Mouse (Mus musculus): ENCODE results near the gene Vangl2.

Vangl2 gene

DNA sequence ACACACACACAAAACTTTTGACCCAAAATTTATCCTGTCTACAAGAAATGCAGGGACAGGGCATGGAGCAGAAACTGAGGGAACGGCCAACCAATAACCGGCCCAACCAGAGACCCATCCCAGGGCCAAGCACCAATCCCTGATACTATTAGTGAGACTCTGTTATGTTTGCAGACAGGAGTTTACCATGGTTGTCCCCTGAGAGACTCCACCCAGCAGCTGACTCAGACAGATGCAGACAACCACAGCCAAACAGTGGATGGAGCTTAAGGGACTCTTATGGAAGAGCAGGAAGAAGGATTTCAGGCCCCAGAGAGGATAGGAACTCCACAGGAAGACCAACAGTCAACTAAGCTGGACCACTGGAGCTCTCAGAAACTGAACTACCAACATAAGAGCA, 1.7 kb upstream of the Vangl2 start:
- in situ Hi-C loops (cut with MboI, MseI), result no loop called here

DNA sequence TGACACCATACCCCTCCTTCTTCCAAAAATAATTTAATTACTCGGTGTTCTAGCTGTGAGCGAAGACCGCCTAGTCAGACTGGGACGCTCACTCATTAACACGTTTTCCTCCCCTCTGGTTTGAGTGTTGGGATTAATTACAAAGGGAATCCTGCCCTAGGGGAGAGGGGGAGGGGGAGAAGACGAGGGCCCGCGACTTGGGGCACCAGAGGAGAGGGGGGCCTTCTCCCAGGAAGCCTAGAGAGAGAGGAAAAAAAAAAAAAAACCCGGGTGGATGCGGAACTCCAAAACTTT, 488 bp downstream of the Vangl2 start:
- in situ Hi-C loops (cut with MboI, MseI), result no loop called here

DNA sequence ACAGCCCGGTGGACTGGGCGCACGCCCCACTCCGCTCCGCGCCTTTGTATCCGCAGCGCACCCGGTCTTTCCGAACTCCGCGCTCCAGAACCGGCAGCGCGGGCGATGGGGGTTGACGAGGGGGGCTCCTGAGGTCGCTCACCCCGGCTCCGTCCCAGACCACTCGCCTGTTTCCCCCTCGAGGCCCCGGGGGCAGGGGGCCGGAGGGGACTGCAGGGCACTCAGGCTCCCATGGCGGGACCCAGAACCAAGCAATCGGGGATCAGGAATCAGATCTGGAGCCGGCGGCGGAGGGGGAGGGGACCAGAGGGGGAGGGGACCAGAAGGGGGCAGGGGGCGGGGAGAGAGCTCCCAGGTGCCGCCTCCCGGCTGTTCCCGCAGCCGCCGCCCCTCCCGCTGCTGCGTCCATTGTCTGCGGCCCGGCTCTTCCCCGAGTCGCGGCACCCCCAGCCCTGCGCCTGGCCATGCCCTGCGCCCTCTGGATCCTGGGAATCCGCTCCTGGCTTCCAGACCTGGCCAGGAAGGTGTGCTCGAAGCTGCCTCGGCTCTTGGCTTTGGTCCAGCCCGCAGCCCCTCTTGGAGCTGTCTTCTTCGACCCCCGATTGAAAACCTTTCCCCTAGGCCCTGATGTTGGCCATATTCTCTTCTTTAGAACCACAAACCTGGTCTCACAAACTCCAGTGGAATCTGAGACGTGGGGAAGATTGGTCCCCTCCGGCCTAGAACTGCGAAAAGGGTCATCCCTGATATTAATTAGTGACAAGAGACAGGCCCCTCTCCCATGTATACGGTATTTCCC, 1.0 kb downstream of the Vangl2 start:
- in situ Hi-C loops (cut with MboI, MseI), result no loop called here

DNA sequence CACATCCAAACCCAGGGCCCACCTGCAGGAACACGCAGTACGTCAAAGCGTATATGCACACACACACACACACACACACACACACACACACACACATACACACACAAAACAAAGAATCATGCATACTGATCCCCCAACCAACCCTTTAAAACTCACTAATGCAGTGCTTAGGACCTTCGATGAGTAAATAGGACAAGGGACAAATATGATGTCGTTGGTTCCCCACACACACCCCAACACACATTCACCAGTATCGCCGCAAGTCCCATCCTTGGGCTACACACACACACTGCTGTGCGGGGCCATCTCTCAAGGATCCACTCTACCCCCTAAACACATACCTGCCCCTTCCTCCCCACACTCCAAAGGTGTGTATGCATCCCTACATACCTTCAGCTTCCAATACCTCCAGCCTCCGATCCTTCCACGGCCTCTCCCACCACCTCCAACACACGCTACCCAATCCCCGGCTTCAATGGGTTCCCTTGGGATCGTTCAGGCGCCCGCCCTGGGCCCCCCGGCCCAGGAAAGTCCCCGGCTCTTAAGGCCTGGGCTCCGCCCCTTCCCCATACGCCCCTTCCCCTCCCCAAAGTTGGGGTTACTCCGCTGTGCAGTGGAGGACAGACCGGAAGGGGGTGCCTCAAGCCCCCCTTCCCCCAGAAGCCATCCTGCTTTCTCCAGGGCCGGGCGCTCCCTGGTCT, 1.9 kb downstream of the Vangl2 start:
- in situ Hi-C loops (cut with MboI, MseI), result no loop called here

DNA sequence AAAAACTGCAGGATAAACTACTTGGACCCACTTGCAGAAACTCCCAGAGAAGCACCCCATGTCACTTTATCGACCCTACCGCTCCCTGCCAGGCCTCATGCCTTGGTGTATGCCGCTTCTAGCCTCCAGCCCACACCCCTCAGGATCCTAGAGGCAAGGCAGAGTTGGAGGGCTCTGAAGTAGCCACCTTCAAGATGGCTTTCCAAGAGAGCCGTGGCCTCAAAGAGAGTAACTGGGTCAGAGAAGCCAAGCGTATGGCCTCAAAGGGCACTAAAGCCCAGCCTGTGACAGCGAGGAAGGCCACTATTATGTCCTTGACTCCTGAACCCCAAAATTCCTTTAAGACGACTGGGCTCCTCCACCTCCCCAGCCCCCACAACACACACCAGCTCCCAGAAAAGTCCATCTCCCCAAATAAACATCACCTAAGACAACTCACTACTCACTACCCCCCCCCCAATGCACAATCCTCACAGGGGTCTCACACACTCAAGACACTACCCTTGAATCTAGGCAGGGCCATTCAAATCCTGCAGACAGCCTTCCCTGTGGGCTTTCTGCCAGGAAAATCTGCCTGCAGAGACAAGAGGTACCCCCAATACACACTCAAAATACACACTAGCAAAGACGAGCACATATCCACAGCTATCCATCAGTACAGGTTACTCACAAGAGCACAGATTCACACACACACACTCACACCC, 2.9 kb downstream of the Vangl2 start:
- in situ Hi-C loops (cut with MboI, MseI), result no loop called here

DNA sequence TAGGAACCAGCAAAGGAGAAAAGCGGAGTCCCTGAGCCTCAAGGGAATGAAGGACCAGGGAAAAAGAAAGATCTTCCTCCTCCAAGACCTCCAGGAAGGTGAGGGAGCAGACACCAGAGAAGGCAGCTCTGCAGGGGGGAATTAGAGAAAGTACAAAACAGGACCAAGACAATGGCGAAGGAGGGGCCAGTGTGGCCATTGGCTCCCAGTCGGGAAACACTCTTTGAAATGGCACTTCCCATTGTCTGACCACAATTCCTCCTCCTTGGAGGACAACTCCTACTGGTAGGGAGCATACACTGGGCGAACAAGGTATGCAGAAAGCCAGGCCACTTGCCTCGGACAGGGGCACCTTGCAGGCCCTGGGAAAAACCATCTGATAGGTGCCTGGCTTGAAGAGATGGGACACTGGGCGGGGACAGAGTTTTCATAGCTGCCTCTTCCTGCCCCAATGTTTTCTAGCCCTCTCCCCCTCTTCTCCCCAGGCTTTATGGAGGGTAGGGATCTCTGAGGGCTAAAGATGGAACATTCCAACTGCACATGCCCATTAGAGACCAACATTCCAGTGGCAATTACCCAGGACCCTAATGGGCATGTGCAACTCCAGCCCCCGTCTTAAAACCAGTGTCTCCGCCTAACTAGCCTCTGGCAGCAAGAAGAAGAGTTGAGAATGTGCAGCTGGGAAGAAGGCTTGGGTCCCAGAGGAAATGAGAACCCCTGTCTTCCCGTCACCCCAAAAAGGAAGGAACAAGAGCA, 3.9 kb downstream of the Vangl2 start:
- in situ Hi-C loops (cut with MboI, MseI), result no loop called here

DNA sequence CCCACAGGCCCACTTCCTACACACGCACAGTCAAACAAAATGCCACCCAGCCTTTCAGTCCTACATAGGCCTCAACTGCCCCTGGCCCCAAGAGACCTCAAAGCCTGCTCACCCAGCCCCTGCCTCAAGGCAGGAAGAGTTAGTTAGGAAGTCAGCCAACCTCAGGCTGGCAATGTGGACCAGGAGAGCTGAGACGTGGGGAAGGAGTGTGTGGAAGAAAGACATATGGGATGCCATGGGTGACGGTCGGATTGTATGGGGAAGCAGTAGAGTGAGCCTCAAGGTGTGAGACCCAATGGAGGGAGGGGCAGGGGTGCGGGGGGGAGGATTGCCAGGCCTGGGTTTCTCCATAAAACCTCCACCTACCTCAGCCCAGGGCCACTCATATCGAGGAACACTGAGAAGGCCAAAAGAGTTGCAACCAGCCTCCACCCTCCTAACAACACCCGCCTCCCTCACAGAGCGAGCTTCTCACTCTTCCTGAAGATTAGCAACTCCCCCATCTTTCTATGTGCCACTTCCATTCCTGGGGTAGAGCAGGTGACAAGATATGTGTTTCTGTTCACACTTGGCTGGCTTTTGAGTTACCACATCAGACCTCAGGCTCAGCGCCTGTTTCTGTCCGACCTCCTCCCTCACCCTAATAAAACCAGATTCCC, 8.3 kb downstream of the Vangl2 start:
- in situ Hi-C loops (cut with MboI, MseI), result no loop called here

DNA sequence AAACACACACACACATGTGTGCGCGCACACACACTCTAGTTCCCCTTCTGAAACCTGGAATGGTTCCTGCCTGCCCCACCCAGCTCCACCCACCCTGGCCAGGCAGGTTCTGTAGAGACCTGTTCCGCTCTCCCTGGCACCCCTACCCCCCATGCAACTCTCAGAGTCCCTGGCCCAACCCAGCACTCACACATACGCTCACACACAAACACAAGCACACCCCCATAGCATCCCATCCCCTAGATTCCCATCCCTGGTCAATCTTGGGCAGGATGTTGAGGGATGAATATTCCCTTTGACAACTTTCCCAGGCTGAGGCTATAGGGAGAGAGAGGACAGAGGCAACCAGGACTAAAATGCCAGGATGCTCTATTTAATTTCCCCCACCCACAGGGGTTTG, 8.9 kb downstream of the Vangl2 start:
- in situ Hi-C loops (cut with MboI, MseI), result no loop called here

DNA sequence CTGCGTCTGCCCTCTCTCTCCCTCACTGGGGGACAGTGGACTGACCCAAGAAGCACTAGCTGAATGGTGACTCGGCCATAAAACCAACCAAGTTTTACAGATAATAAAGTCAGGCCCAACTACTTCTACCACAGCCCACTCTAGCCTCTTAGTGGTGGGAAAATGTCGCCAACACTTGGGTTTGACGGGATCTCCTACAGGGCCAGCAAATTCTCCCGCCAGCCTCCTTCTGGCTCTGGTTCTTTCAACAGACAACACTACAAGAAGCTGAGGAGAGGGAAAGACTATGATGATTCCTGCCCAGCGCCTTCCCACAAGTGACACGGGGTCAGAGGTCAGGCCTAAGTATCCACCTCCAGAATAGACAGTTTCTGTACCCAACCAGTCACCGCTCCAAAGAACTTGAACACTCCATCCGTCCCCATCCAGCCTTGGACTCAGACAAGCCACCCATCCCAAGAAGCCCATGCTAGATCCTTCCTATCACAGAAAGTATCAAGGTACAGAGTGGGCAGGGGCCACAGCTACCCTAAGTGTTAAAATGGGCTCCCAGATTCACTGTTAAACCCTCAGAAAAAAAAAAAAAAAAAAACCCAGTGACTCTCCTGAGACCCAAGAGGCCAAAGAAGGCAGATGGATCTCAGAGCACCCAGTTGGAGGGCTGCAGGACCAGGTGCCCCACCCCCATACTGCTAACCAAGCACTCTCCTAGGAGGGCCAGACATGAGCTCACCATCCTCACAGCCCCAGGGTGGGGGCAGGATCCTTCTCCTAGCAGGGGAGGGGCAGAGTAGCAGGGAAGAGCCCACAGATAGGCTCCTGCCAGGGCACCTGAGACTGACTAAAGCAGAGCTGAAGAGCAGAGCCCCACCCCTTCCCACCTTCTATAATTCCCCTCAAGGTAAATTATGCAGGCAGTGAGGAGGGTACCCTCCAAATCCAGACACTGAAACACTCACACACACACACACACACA, 9.6 kb downstream of the Vangl2 start:
- in situ Hi-C loops (cut with MboI, MseI), result no loop called here

DNA sequence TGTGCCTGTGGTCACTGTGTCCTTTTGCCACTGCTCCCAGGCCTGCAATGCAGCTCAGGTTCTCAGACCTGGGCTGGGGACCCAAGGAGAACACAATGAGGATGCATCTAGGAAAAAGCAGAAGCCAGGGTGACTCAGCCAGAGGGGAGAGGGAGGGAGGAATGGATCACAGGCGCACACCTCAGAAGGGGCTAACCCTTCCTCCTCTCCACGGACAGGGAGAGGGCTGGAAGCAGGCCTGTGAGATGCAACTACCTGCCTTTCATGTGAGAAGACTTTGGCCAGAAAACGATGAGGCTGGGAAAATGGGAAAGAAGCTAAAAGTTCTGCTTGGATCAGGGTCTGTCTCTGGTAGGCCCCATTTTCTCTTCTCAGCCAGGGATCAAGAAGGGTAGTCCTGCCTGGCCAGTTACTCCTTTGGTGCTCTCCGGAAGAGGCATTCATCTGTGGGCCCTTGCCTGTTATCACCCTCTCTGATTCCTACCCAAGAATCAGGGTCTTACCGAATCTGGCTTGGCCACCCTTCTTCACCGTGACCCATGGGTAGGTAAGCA, 10.7 kb downstream of the Vangl2 start:
- in situ Hi-C loops (cut with MboI, MseI), result no loop called here

DNA sequence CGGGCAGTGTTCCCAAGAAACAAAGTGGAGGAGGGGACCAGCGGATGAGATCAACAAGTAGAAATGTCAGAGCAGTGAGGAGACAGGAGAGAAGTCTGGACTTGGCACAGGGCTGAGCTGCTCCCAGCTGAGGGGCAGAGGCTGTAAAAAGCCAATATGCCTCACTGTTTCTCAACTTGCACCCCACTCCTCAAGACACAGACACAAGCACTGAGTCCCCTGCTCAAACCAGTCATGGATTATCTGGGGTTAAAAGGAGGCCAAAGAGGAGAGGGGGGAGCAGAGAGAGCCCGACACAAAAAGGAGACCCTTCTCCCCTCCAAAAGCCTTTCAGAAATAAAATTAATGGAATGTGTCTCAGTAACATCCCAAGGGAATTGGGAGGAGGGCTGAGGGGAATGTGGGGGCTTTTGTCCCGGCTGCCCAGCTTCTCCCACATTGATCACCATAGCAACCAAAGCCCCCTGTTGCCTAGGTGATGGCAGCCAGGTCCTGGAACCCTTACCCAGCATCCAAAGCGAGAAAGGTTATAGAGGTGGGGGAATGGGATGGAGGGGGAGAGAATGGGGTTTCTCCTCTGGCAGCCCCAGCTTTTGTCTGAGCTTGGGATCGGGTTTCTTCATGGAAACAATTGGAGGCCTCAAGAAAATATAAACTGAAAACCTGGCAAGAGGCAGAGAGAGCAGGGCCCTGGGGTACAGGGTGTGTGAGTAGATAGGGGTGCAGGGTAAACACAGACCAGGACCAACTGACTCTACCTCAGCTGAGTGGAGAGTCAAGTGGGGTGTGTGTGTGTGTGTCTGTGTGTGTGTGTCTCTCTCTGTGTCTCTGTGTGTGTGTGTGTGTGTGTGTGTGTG, 11.4 kb downstream of the Vangl2 start:
- in situ Hi-C loops (cut with MboI, MseI), result no loop called here

DNA sequence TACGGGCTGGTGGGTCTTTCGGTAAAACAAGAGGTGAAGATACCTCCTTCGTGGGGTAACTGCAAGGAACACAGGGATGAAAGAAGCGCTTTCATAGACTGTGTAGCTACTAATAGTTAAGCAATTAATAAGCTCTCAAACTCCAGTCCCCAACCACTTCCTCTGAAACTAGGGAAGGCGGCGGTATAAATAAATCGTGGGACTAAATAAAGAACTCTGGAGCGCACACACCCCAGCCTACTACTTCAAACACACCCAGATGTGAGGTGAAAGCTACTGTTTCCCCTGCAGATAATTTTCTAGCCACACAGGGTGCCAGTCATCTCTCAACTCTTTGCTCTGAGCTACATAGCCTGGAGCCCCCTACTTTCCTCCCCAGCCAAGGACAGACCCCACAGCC, 12.2 kb downstream of the Vangl2 start:
- in situ Hi-C loops (cut with MboI, MseI), result no loop called here

DNA sequence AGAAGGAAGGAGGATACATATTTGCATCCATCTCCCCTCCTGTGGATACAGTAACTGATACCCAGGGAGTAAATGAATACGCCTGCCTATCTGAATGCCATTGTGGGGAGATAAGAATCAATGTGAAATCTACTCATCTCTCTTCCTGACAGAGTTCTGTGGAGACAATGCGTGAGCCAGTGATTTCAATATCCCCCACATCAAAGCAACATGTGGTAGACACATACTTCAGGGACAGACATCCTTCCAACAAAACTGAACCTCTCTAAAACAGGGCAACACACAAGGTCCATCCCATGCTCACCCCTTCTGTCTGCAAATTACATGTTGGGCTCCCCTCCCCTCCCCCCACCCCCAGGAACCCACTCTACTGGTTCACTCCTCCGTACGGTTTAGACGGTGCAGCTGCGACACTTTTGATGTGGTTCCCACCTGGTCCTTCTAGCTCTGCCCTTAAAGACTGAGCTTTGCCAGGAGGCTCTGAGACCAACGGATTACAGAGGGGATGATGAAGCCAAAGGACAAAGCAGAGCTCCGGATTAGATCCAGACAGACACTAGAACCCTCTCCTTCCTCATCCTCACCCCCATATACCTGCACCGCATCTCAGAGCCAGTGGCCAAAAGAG, 12.8 kb downstream of the Vangl2 start:
- in situ Hi-C loops (cut with MboI, MseI), result no loop called here

DNA sequence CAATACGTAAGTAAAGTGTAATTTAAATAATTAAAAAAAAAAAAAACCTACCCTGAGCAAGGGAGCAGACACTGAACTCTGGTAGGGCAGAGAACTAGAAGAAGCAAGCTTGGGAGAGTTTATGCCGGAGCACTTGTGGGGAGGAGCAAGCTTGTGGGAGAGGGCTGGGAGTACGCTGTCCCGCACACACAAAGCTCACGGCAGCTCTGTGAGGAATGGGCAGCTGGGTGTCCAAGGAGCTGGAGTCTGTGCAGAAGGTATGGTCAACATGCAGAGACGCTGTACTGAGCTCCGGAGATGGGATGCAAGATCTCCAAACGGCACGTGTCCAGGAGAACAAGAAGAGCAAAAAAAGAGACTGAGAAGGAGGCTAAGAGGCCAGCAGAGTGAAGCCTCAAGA, 13.5 kb downstream of the Vangl2 start:
- in situ Hi-C loops (cut with MboI, MseI), result loop anchor here (5.0 kb wide), 1 partner anchor 197 kb away; no protein-coding TSS in a partner anchor

DNA sequence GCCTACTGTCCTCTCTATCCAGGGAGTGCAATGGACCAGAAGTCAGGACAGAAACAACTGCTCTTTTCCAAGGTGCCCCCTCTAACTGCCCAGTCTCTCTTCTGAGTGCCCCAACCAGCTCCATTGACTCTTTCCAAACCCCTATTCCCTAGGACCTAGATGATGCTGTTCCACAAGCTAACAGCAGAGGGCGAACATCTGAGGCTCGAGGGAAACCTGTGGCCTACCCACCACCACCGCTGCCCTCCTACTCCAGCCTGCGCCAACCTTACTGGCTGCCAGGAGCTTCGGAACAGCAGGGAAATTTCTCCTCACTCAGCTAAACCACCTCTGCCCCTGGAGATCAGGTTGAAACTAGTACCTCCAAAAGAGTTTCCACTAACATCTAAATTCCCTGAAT, 16.2 kb downstream of the Vangl2 start:
- in situ Hi-C loops (cut with MboI, MseI), result loop anchor here (5.0 kb wide), 1 partner anchor 195 kb away; no protein-coding TSS in a partner anchor

DNA sequence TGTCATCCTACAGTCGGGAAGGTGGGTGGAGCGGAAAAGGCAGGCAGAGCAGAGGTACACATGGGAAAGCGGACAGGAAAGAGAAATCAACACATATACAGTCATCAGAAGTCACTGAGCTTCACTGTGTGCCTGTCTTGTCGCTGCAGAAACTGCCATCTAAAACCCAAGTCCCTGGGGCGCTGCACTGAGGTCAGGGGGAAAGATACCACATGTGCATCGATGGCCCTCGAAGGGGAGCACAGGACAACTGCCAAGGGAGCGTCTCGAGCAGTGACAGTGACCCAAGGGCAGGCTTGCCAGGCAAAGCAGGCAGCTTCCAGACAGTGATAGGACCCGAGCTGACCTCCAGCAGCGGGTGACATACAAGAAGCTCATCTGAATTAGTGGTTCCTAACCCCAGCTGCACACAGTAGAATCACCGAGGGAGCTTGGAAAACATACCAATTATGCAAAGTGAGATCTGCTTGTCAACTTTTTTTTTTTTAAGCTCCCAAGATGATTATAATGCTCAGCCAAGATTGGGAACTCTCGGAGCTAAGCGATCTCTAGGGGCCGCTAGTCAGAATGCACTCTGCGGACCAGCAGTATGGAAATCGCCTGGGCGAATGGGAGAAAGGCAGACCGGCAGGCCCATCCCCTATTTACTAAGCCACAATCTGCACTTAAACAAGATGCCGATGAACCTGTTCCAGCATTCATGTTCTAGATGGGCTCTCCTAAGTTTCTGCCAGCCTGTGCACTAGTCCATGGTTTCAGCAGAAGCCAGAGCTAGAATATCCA, 18.0 kb downstream of the Vangl2 start:
- in situ Hi-C loops (cut with MboI, MseI), result loop anchor here (5.0 kb wide), 1 partner anchor 193 kb away; no protein-coding TSS in a partner anchor

DNA sequence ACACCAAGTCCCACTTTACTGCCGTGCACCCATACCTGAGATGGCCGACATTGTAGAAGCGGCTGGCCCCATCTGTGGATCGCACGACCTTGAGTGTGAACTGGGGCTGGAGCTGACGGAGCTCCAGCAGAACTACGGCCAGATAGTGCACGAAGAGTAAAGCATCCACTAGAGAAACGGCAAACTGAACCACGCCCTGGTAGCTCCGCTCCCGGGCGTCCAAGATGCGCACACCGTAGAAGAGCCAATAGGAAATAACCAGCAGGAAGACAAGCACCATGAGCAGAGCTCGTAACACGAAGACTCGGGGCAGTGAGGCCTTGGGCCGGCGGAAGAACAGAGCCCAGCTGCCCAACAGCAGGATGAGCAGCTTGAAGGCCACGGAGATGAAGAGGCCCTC, 18.8 kb downstream of the Vangl2 start:
- in situ Hi-C loops (cut with MboI, MseI), result no loop called here

DNA sequence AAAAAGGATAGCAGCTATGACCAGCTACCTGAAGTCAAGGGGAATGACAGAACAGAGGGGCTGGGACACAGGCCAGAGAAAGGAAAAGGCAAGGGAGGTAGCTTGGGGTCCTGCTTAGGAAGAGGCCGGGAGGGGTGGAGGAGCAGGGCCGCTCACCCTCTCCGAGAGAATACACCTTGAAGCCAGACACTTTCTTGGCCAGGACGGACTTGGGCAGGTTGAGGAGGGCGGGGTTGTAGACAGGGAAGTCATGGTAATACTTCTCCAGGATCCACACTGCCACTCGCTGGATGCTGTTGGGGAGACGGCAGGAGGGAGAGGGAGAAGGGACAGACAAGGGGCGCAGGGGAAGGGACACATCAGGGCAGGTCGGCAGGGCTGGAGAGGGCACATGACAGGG, 19.9 kb downstream of the Vangl2 start:
- in situ Hi-C loops (cut with MboI, MseI), result no loop called here

Measured in regulatory T cell (primary cell).